Mouse (Mus musculus) hindbrain, postnatal 0 days (tissue): ENCODE results near the gene Olfr104-ps. TPM values are rescaled to one million over a fixed set of nuclear protein-coding genes. Genes with fewer than 3 reads are reported as not detected.

Source experiments
- ATAC-seq: fragments of 200-750 bp; cut with Nextera tagmentation; 2 replicates; pipeline ENCODE4 v1.8.0; 2017; ENCODE audit warnings: mild to moderate bottlenecking, moderate TSS enrichment, moderate library complexity
- DNase-seq: peaks from one replicate; pipeline ENCODE4 v3.0.0-alpha.2; 2015; ENCODE audit warnings: low spot score
- H3K27ac ChIP-seq: fragments of 300-500 bp; sonication (generic); 2 replicates; pipeline ENCODE4 v1.5.1; 2014; ENCODE audit warnings: mild to moderate bottlenecking
- H3K27me3 ChIP-seq: fragments of 300-500 bp; sonication (generic); 2 replicates; pipeline ENCODE4 v1.6.1; 2014; ENCODE audit warnings: low read length, mixed read lengths; ENCODE audit not compliant: insufficient read depth
- H3K36me3 ChIP-seq: fragments of 300-500 bp; sonication (generic); 2 replicates; pipeline ENCODE4 v1.6.1; 2014; ENCODE audit warnings: low read length, mixed read lengths; ENCODE audit not compliant: insufficient read depth
- H3K4me1 ChIP-seq: fragments of 300-500 bp; sonication (generic); 2 replicates; pipeline ENCODE4 v1.6.1; 2014; ENCODE audit warnings: antibody characterized with exemption, low read length, mixed read lengths; ENCODE audit not compliant: insufficient read depth
- H3K4me2 ChIP-seq: fragments of 300-500 bp; sonication (generic); 2 replicates; pipeline ENCODE4 v1.6.1; 2014; ENCODE audit warnings: low read depth, mild to moderate bottlenecking, low read length, moderate library complexity, mixed read lengths
- H3K4me3 ChIP-seq: fragments of 300-500 bp; sonication (generic); 2 replicates; pipeline ENCODE4 v1.5.1; 2014; ENCODE audit warnings: low read length
- H3K9ac ChIP-seq: fragments of 300-500 bp; sonication (generic); replicated peaks from 2 replicates; pipeline ENCODE4 v1.6.1; 2014; ENCODE audit warnings: mild to moderate bottlenecking, low read length, moderate library complexity, mixed read lengths
- H3K9me3 ChIP-seq: fragments of 300-500 bp; sonication (generic); 2 replicates; pipeline ENCODE4 v1.6.1; 2016; ENCODE audit warnings: low read length, mixed read lengths
- CTCF ChIP-seq: IDR thresholded peaks from 2 replicates; pipeline ENCODE4 v1.5.1; 2016; ENCODE audit warnings: antibody characterized with exemption, control low read depth, low read depth
- polyA plus RNA-seq: library from polyadenylated mRNA; unstranded; fragments of >200 nt; fragmentation: Nextera tagmentation; extraction: Ambion mirVana; gene quantifications from 2 replicates; pipeline ENCODE4 v1.2.1, GENCODE M21; 2015
- total RNA-seq: library from RNA; depleted of rRNA; stranded (reverse); fragments of >200 nt; gene quantifications from 2 replicates; pipeline ENCODE4 v1.2.3, GENCODE M21; 2014; rRNA removed

Gene Olfr104-ps
- total and polyA plus RNA-seq, 2 experiments from 2014 or later = not detected

GRCm38 (mm10) chr17:37413380-37413779 is 54.0 kb downstream of the Olfr104-ps start:
- ATAC-seq (no peak), DNase-seq (no peak)
- no peaks in the 10 kb centered on the region for H3K9me3 ChIP-seq
- H3K27ac ChIP-seq = no peak overlapping the region
- H3K4me1 ChIP-seq = no peaks in the 10 kb centered on the region
- H3K4me2 ChIP-seq = no peak overlapping the region
- no peak for TF ChIP-seq CTCF
- H3K27me3 ChIP-seq = no peaks in the 10 kb centered on the region
- no peak overlapping the region for H3K9ac ChIP-seq
- H3K4me3 ChIP-seq = no peak overlapping the region
- no peaks in the 10 kb centered on the region for H3K36me3 ChIP-seq

Other genes with a start within 250 kb of the Olfr104-ps start
- gene Olfr92, start 239.5 kb upstream of the Olfr104-ps start, total RNA-seq = not detected in 2 replicates
- gene Olfr92, start 239.5 kb upstream of the Olfr104-ps start, polyA plus RNA-seq = not detected in 2 replicates
- gene Olfr93, start 198.1 kb upstream of the Olfr104-ps start, total RNA-seq = not detected in 2 replicates
- not detected in 2 replicates for gene Olfr93, start 198.1 kb upstream of the Olfr104-ps start, polyA plus RNA-seq
- not detected in 2 replicates for gene Ubd, start 165.7 kb upstream of the Olfr104-ps start, total RNA-seq
- not detected in 2 replicates for gene Ubd, start 165.7 kb upstream of the Olfr104-ps start, polyA plus RNA-seq
- 0.58 and 1.3 TPM in 2 replicates for gene Olfr94, start 158.6 kb upstream of the Olfr104-ps start, total RNA-seq
- 0.14 TPM in 1 of 2 replicates, not detected in the other for gene Olfr94, start 158.6 kb upstream of the Olfr104-ps start, polyA plus RNA-seq
- gene Olfr95, start 146.5 kb upstream of the Olfr104-ps start, total RNA-seq = 0.37 TPM in 1 of 2 replicates, not detected in the other
- 0.03 and 0.04 TPM in 2 replicates for gene Olfr95, start 146.5 kb upstream of the Olfr104-ps start, polyA plus RNA-seq
- not detected in 2 replicates for gene Olfr96, start 139.4 kb upstream of the Olfr104-ps start, total RNA-seq
- gene Olfr96, start 139.4 kb upstream of the Olfr104-ps start, polyA plus RNA-seq = not detected in 2 replicates
- not detected in 2 replicates for gene Olfr97, start 122.3 kb upstream of the Olfr104-ps start, total RNA-seq
- gene Olfr97, start 122.3 kb upstream of the Olfr104-ps start, polyA plus RNA-seq = not detected in 2 replicates
- gene Olfr98, start 95.8 kb upstream of the Olfr104-ps start, total RNA-seq = not detected in 2 replicates
- not detected in 2 replicates for gene Olfr98, start 95.8 kb upstream of the Olfr104-ps start, polyA plus RNA-seq
- gene H2-M3, start 89.4 kb upstream of the Olfr104-ps start, total RNA-seq = 0.63 and 2.5 TPM in 2 replicates
- 1.9 and 2.7 TPM in 2 replicates for gene H2-M3, start 89.4 kb upstream of the Olfr104-ps start, polyA plus RNA-seq
- gene Olfr99, start 76.1 kb upstream of the Olfr104-ps start, total RNA-seq = not detected in 2 replicates
- not detected in 2 replicates for gene Olfr99, start 76.1 kb upstream of the Olfr104-ps start, polyA plus RNA-seq
- not detected in 2 replicates for gene Olfr101, start 55.3 kb upstream of the Olfr104-ps start, total RNA-seq
- gene Olfr101, start 55.3 kb upstream of the Olfr104-ps start, polyA plus RNA-seq = not detected in 2 replicates
- gene Olfr102, start 42.5 kb upstream of the Olfr104-ps start, total RNA-seq = not detected in 2 replicates
- not detected in 2 replicates for gene Olfr102, start 42.5 kb upstream of the Olfr104-ps start, polyA plus RNA-seq
- gene Olfr103, start 19.9 kb upstream of the Olfr104-ps start, total RNA-seq = not detected in 2 replicates
- gene Olfr103, start 19.9 kb upstream of the Olfr104-ps start, polyA plus RNA-seq = not detected in 2 replicates
- not detected in 2 replicates for gene Olfr105-ps, start 19.5 kb downstream of the Olfr104-ps start, total RNA-seq
- not detected in 2 replicates for gene Olfr105-ps, start 19.5 kb downstream of the Olfr104-ps start, polyA plus RNA-seq
- not detected in 2 replicates for gene Olfr106-ps, start 30.8 kb downstream of the Olfr104-ps start, total RNA-seq
- not detected in 2 replicates for gene Olfr106-ps, start 30.8 kb downstream of the Olfr104-ps start, polyA plus RNA-seq
- gene Olfr107, start 39.6 kb downstream of the Olfr104-ps start, total RNA-seq = not detected in 2 replicates
- not detected in 2 replicates for gene Olfr107, start 39.6 kb downstream of the Olfr104-ps start, polyA plus RNA-seq
- gene Olfr108, start 85.9 kb downstream of the Olfr104-ps start, total RNA-seq = not detected in 2 replicates
- not detected in 2 replicates for gene Olfr108, start 85.9 kb downstream of the Olfr104-ps start, polyA plus RNA-seq
- not detected in 2 replicates for gene Olfr109, start 99.3 kb downstream of the Olfr104-ps start, total RNA-seq
- not detected in 2 replicates for gene Olfr109, start 99.3 kb downstream of the Olfr104-ps start, polyA plus RNA-seq
- gene H2-M2, start 124.0 kb downstream of the Olfr104-ps start, total RNA-seq = not detected in 2 replicates
- gene H2-M2, start 124.0 kb downstream of the Olfr104-ps start, polyA plus RNA-seq = not detected in 2 replicates
- not detected in 2 replicates for gene Olfr110, start 132.9 kb downstream of the Olfr104-ps start, total RNA-seq
- gene Olfr110, start 132.9 kb downstream of the Olfr104-ps start, polyA plus RNA-seq = not detected in 2 replicates
- gene Olfr111, start 148.4 kb downstream of the Olfr104-ps start, total RNA-seq = not detected in 2 replicates
- gene Olfr111, start 148.4 kb downstream of the Olfr104-ps start, polyA plus RNA-seq = not detected in 2 replicates
- gene Olfr112, start 209.9 kb downstream of the Olfr104-ps start, total RNA-seq = not detected in 2 replicates
- gene Olfr112, start 209.9 kb downstream of the Olfr104-ps start, polyA plus RNA-seq = not detected in 2 replicates
- not detected in 2 replicates for gene Olfr113, start 218.1 kb downstream of the Olfr104-ps start, total RNA-seq
- not detected in 2 replicates for gene Olfr113, start 218.1 kb downstream of the Olfr104-ps start, polyA plus RNA-seq
- gene Olfr114, start 233.2 kb downstream of the Olfr104-ps start, total RNA-seq = not detected in 2 replicates
- gene Olfr114, start 233.2 kb downstream of the Olfr104-ps start, polyA plus RNA-seq = not detected in 2 replicates